Mouse (Mus musculus) megakaryocyte, embryonic 14.5 days (primary cell): Measurements from ENCODE around the gene Pex6.

Experiments used
- FLI1 ChIP-seq: IDR thresholded peaks from 2 replicates; pipeline ENCODE4 v1.6.1; 2012; ENCODE audit warnings: low read length, inconsistent platforms, mixed read lengths
- GATA1 ChIP-seq: IDR thresholded peaks from 3 replicates; pipeline ENCODE4 v1.6.1; 2012; ENCODE audit warnings: mixed read lengths, low read length, inconsistent platforms, borderline replicate concordance

DNA sequence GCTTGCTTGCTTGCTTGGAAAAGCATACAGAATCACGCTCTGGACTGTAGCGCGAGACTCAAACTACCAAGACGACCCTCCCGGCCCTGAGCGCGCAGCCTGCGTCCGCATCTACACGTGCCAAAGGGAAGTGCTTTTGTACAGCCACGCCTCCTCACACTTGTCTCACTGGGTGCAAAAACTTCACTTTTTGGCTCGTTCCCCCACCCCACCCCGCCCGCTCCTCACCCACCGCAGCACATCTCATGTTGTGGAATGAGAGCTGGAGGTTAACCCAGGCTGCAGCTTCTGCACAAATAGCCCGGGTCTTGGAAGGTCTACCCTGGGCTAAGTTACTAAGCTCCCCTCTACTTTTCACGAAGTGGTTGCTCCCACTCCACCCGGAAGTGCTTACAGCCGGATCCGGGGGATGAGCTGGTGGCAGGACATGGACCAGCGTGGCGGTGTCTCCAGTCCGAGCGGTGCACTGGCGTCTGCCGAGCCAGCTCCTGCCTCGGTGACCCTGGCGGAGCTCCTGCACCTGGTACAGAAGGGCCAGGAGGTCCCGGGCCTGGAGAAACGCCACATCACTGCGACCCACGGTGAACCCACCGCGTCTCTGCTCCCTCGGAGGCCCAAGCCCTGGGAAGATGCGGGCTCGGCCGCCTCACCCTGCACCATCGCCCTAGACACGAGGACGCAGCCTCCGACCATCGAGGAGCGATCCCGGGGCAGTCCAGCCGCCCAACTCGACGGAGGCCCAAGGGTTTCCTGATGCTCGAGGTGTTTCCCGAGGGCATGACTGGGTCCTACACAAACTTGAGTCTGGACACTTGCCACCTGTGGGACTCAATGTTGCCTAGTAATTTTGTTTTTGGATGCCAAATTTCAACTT lies 61.4 kb downstream of the Pex6 start, which contains the start of gene 2310039H08Rik:
- TF ChIP-seq GATA1 (no peak), FLI1 (no peak)
